Comparison of ENCODE assay signal across 9 mouse cellular contexts in the genomic region with DNA sequence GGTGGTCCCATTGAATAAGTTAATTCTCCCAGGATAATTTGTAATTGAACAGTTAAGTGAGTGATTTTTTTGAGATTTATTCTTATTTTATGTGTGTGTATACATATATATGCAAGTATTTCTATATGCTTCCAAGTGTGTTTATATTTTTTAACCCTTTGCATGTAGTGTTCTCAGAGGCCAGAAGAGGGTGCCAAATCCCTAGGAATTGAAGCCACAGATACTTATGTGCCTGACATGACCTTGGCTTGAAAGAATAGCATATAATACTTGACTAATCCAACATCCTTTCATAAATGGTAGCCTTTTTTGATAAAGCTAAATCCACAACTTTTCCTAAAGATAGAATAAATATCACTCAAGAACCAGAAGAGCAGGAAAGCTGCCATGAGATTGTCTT. TPM values are rescaled to one million over a fixed set of nuclear protein-coding genes. Genes with fewer than 3 reads are reported as not detected.
DNase-seq lines count a peak whose midpoint lies in the region; ATAC-seq lines count a peak whose summit lies in the region.
"Had no signal": no experiment of that assay in that cellular context is flagged by ENCODE, and none has a peak within 500 bp of the region (broad histone marks: within the 10 kb centered on the region; RNA-seq: fewer than 3 reads in every experiment).

No protein-coding gene starts in this region.

- no peak overlapping the region for H3K27ac ChIP-seq in forebrain, embryonic 13.5 days
- no peak overlapping the region for H3K27ac ChIP-seq in forebrain, embryonic 10.5 days
- no peak overlapping the region for H3K27ac ChIP-seq in forebrain, embryonic 14.5 days (ENCODE audit: low read depth, low read length)
- H3K27ac ChIP-seq in midbrain, embryonic 16.5 days (ENCODE audit: low read length), result no peak overlapping the region
- H3K27ac ChIP-seq: heart, embryonic 13.5 days had no signal

- H3K4me1 ChIP-seq in forebrain, embryonic 13.5 days, result no peaks in the 10 kb centered on the region
- H3K4me1 ChIP-seq in forebrain, embryonic 10.5 days, result peaks cover 6% of the 10 kb centered on the region
- no peaks in the 10 kb centered on the region for H3K4me1 ChIP-seq in forebrain, embryonic 14.5 days (ENCODE audit: control insufficient read depth, insufficient read depth, low read length)
- H3K4me1 ChIP-seq in midbrain, embryonic 16.5 days (ENCODE audit: control insufficient read depth, insufficient read depth, low read length), result no peaks in the 10 kb centered on the region

- H3K4me2 ChIP-seq in forebrain, embryonic 13.5 days, result no peak overlapping the region
- no peak overlapping the region for H3K4me2 ChIP-seq in forebrain, embryonic 14.5 days (ENCODE audit: low read length)
- H3K4me2 ChIP-seq in midbrain, embryonic 16.5 days (ENCODE audit: low read length), result no peak overlapping the region
- H3K4me2 ChIP-seq: heart, embryonic 13.5 days had no signal

- H3K27me3 ChIP-seq in forebrain, embryonic 13.5 days, result no peaks in the 10 kb centered on the region
- H3K27me3 ChIP-seq in forebrain, embryonic 10.5 days (ENCODE audit: poor library complexity, severe bottlenecking), result no peaks in the 10 kb centered on the region
- no peaks in the 10 kb centered on the region for H3K27me3 ChIP-seq in forebrain, embryonic 14.5 days (replicated peaks; ENCODE audit: control insufficient read depth, insufficient read depth, low read length)
- H3K27me3 ChIP-seq in midbrain, embryonic 16.5 days (ENCODE audit: control insufficient read depth, insufficient read depth, low read depth, low read length), result no peaks in the 10 kb centered on the region
- H3K27me3 ChIP-seq: heart, embryonic 13.5 days had no signal

- H3K9me3 ChIP-seq in forebrain, embryonic 13.5 days (replicated peaks), result no peaks in the 10 kb centered on the region
- H3K9me3 ChIP-seq in forebrain, embryonic 10.5 days, result no peaks in the 10 kb centered on the region
- no peaks in the 10 kb centered on the region for H3K9me3 ChIP-seq in forebrain, embryonic 14.5 days (replicated peaks; ENCODE audit: control insufficient read depth, low read length)
- no peaks in the 10 kb centered on the region for H3K9me3 ChIP-seq in midbrain, embryonic 16.5 days (replicated peaks; ENCODE audit: control insufficient read depth, low read length, poor library complexity, severe bottlenecking)
- H3K9me3 ChIP-seq: heart, embryonic 13.5 days had no signal

- ATAC-seq in forebrain, embryonic 13.5 days, result 0 out of 2 replicates have a peak, but pooled peaks have one; percentile 53
- 0 out of 2 replicates have a peak, but pooled peaks have one; percentile 23 for ATAC-seq in forebrain, embryonic 14.5 days
- peak; percentile 72 for ATAC-seq in midbrain, embryonic 16.5 days

- H3K9ac ChIP-seq in forebrain, embryonic 13.5 days, result no peak overlapping the region
- H3K9ac ChIP-seq in forebrain, embryonic 14.5 days (ENCODE audit: low read length), result no peak overlapping the region
- no peak overlapping the region for H3K9ac ChIP-seq in midbrain, embryonic 16.5 days (ENCODE audit: low read depth, low read length)
- H3K9ac ChIP-seq: heart, embryonic 13.5 days had no signal

- no peaks in the 10 kb centered on the region for H3K36me3 ChIP-seq in forebrain, embryonic 13.5 days (ENCODE audit: poor library complexity, severe bottlenecking)
- no peaks in the 10 kb centered on the region for H3K36me3 ChIP-seq in forebrain, embryonic 10.5 days (replicated peaks)
- H3K36me3 ChIP-seq in forebrain, embryonic 14.5 days (ENCODE audit: control insufficient read depth, insufficient read depth, low read length), result no peaks in the 10 kb centered on the region
- H3K36me3 ChIP-seq in midbrain, embryonic 16.5 days (ENCODE audit: control insufficient read depth, insufficient read depth, low read length), result no peaks in the 10 kb centered on the region
- H3K36me3 ChIP-seq: heart, embryonic 13.5 days had no signal

- no peak overlapping the region for H3K4me3 ChIP-seq in forebrain, embryonic 13.5 days
- no peak overlapping the region for H3K4me3 ChIP-seq in forebrain, embryonic 10.5 days
- no peak overlapping the region for H3K4me3 ChIP-seq in forebrain, embryonic 14.5 days (ENCODE audit: low read depth, low read length)
- H3K4me3 ChIP-seq in midbrain, embryonic 16.5 days (ENCODE audit: low read depth, low read length), result no peak overlapping the region
- H3K4me3 ChIP-seq: heart, embryonic 13.5 days had no signal

- no peak for DNase-seq in forebrain, embryonic 10.5 days (ENCODE audit: extremely low spot score, low spot score)
- DNase-seq in right cerebral cortex, adult 2 months (ENCODE audit: low spot score in 2 of 2), result peak; percentile 23 to 50
- DNase-seq in right cerebral cortex, postnatal 25 days, result no peak
- peak; percentile 70 for DNase-seq in forebrain, embryonic 14.5 days (ENCODE audit: low spot score)
- no peak for DNase-seq in urinary bladder, adult 18-20 months (ENCODE audit: low spot score in 2 of 2)
- no peak for DNase-seq in heart, adult 11 months

RNA-seq across cellular contexts. Expression of a gene that starts 46.1 kb away (rescaled TPM):
- 44.6 and 47.0 TPM in 2 replicates for polyA plus RNA-seq in forebrain, embryonic 13.5 days (2015; fragmentation: Nextera tagmentation; extraction: Ambion mirVana)
- polyA plus RNA-seq in forebrain, embryonic 10.5 days (2016; fragmentation: Nextera tagmentation; extraction: Ambion mirVana), result 39.7 and 40.2 TPM in 2 replicates
- polyA plus RNA-seq in forebrain, embryonic 14.5 days (2014; fragmentation: Nextera tagmentation; extraction: Ambion mirVana), result 32.7 and 35.7 TPM in 2 replicates
- polyA plus RNA-seq in midbrain, embryonic 16.5 days (2015; fragmentation: Nextera tagmentation; extraction: Ambion mirVana), result 32.4 and 38.4 TPM in 2 replicates

RNA-seq across cellular contexts. Expression of a gene that starts 56.6 kb away (rescaled TPM):
- not detected in 2 replicates for polyA plus RNA-seq in forebrain, embryonic 13.5 days (2015; fragmentation: Nextera tagmentation; extraction: Ambion mirVana)
- polyA plus RNA-seq in forebrain, embryonic 10.5 days (2016; fragmentation: Nextera tagmentation; extraction: Ambion mirVana), result not detected in 2 replicates
- not detected in 2 replicates for polyA plus RNA-seq in forebrain, embryonic 14.5 days (2014; fragmentation: Nextera tagmentation; extraction: Ambion mirVana)
- polyA plus RNA-seq in midbrain, embryonic 16.5 days (2015; fragmentation: Nextera tagmentation; extraction: Ambion mirVana), result not detected in 2 replicates

Comparison
In these comparisons a context has a peak if more than half of its experiments do, and no peak if none do; other contexts are left out.
1. DNase-seq: peak in right cerebral cortex, adult 2 months (2 of 2) and forebrain, embryonic 14.5 days (single experiment); none in forebrain, embryonic 10.5 days (single experiment), right cerebral cortex, postnatal 25 days (single experiment), urinary bladder, adult 18-20 months (0 of 2) and heart, adult 11 months (single experiment).
2. Peak in every context shown above with its lines, with median percentiles within 50 percentile points of each other: ATAC-seq.